34 mouse cellular contexts compared by ENCODE assay signal in the genomic region with DNA sequence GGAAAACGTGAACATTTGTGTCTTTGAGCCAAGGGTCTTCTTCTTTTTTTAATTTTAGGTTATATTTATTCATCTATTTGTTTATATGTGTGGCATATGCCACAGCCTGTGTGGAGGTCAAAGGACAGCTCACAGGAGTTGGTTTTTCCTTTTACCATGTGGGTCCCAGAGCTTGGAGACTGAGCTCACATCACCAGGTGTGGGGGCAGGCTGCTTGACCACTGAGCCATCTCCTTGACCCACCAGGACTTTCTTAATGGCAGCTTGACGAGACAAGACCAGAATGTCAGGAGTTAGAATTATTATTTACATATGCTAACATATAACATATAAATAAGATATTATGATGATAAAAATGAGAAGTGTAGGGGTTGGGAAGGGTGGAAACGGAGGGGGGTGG.
"Had no signal": no experiment of that assay in that cellular context is flagged by ENCODE, and none has a peak within 500 bp of the region (broad histone marks: within the 10 kb centered on the region; RNA-seq: fewer than 3 reads in every experiment).

No protein-coding gene starts in this region.

- ATAC-seq: hindbrain, embryonic 16.5 days; hindbrain, postnatal 0 days; inflammation-experienced regulatory T-cells, adult 6 months; intestine, embryonic 15.5 days; intestine, embryonic 16.5 days; intestine, postnatal 0 days had no signal

- H3K36me3 ChIP-seq: heart, embryonic 10.5 days; heart, embryonic 12.5 days; heart, embryonic 13.5 days; heart, embryonic 15.5 days; hindbrain, embryonic 10.5 days; hindbrain, embryonic 12.5 days; hindbrain, embryonic 13.5 days; hindbrain, embryonic 15.5 days; intestine, embryonic 15.5 days; kidney, embryonic 15.5 days had no signal

- H3K4me1 ChIP-seq: heart, embryonic 10.5 days; heart, embryonic 12.5 days; heart, embryonic 13.5 days; heart, embryonic 15.5 days; hindbrain, embryonic 10.5 days; hindbrain, embryonic 12.5 days; hindbrain, embryonic 13.5 days; hindbrain, embryonic 15.5 days; intestine, embryonic 15.5 days; kidney, embryonic 15.5 days had no signal

- H3K27me3 ChIP-seq: heart, embryonic 12.5 days; heart, embryonic 13.5 days; heart, embryonic 15.5 days; hindbrain, embryonic 12.5 days; hindbrain, embryonic 13.5 days; hindbrain, embryonic 15.5 days; intestine, embryonic 15.5 days; kidney, embryonic 15.5 days had no signal

- H3K4me3 ChIP-seq: heart, embryonic 10.5 days; heart, embryonic 12.5 days; heart, embryonic 13.5 days; heart, embryonic 15.5 days; hindbrain, embryonic 10.5 days; hindbrain, embryonic 12.5 days; hindbrain, embryonic 13.5 days; hindbrain, embryonic 15.5 days; intestine, embryonic 15.5 days; kidney, embryonic 15.5 days; left cerebral cortex, adult 2 months had no signal

- H3K4me2 ChIP-seq: heart, embryonic 11.5 days; heart, embryonic 12.5 days; heart, embryonic 13.5 days; heart, embryonic 15.5 days; hindbrain, embryonic 12.5 days; hindbrain, embryonic 13.5 days; hindbrain, embryonic 14.5 days; hindbrain, embryonic 15.5 days; intestine, embryonic 15.5 days; kidney, embryonic 15.5 days had no signal

- H3K9me3 ChIP-seq: heart, embryonic 10.5 days; heart, embryonic 12.5 days; heart, embryonic 13.5 days; heart, embryonic 15.5 days; hindbrain, embryonic 10.5 days; hindbrain, embryonic 12.5 days; hindbrain, embryonic 13.5 days; hindbrain, embryonic 15.5 days; intestine, embryonic 15.5 days; kidney, embryonic 15.5 days had no signal

- H3K27ac ChIP-seq: heart, embryonic 10.5 days; heart, embryonic 13.5 days; heart, embryonic 15.5 days; hindbrain, embryonic 10.5 days; hindbrain, embryonic 12.5 days; hindbrain, embryonic 13.5 days; hindbrain, embryonic 14.5 days; hindbrain, embryonic 15.5 days; hindbrain, postnatal 0 days; intestine, embryonic 15.5 days; kidney, embryonic 15.5 days; kidney, postnatal 0 days; left cerebral cortex, adult 2 months had no signal

- DNase-seq: heart, postnatal 10 days; heart, postnatal 14 days; heart, postnatal 36 days; kidney, adult 11 months; kidney, adult 18-20 months; kidney, adult 2 months; kidney, adult 8-10 months; kidney, adult 9 months; kidney, postnatal 10 days; kidney, postnatal 14 days; kidney, postnatal 25 days; kidney, postnatal 36 days; kidney, postnatal 4 days; layer of hippocampus, adult 9-11 months; layer of hippocampus, postnatal 36 days had no signal

- H3K9ac ChIP-seq: heart, embryonic 12.5 days; heart, embryonic 13.5 days; heart, embryonic 15.5 days; hindbrain, embryonic 12.5 days; hindbrain, embryonic 13.5 days; hindbrain, embryonic 14.5 days; hindbrain, embryonic 15.5 days; intestine, embryonic 15.5 days; kidney, embryonic 15.5 days had no signal
